Mouse (Mus musculus) urinary bladder, postnatal 10 days (tissue): Measurements from ENCODE around the gene Ppm1h.

Experiments used
- DNase-seq: peaks from one replicate; pipeline ENCODE4 v3.0.0; 2022; ENCODE audit warnings: low spot score

Ppm1h gene

GRCm38 (mm10) chr10:122746211-122746610, 67.6 kb downstream of the Ppm1h start:
- no peak for DNase-seq

GRCm38 (mm10) chr10:122747151-122747925, 68.8 kb downstream of the Ppm1h start:
- DNase-seq, result no peak

- DNase-seq, result no peak
Measured at GRCm38 (mm10) chr10:122748361-122748951, 69.9 kb downstream of the Ppm1h start.

GRCm38 (mm10) chr10:122749071-122749470, 70.5 kb downstream of the Ppm1h start:
- DNase-seq, result no peak

GRCm38 (mm10) chr10:122749876-122750275, 71.3 kb downstream of the Ppm1h start:
- no peak for DNase-seq

GRCm38 (mm10) chr10:122752950-122753923, 74.7 kb downstream of the Ppm1h start:
- DNase-seq, result no peak

GRCm38 (mm10) chr10:122753924-122754307, 75.4 kb downstream of the Ppm1h start:
- no peak for DNase-seq

- DNase-seq, result no peak
Measured at GRCm38 (mm10) chr10:122754967-122755366, 76.4 kb downstream of the Ppm1h start.

- DNase-seq, result no peak
Measured at GRCm38 (mm10) chr10:122756879-122757530, 78.4 kb downstream of the Ppm1h start.

GRCm38 (mm10) chr10:122757727-122758126, 79.2 kb downstream of the Ppm1h start:
- DNase-seq, result no peak

- DNase-seq, result no peak
Measured at GRCm38 (mm10) chr10:122758346-122758745, 79.8 kb downstream of the Ppm1h start.

GRCm38 (mm10) chr10:122759729-122760128, 81.2 kb downstream of the Ppm1h start:
- DNase-seq, result no peak

GRCm38 (mm10) chr10:122760469-122761307, 82.1 kb downstream of the Ppm1h start:
- no peak for DNase-seq

- DNase-seq, result no peak
Measured at GRCm38 (mm10) chr10:122762772-122763511, 84.4 kb downstream of the Ppm1h start.

- DNase-seq, result no peak
Measured at GRCm38 (mm10) chr10:122763596-122763995, 85.0 kb downstream of the Ppm1h start.

- DNase-seq, result no peak
Measured at GRCm38 (mm10) chr10:122764653-122765052, 86.1 kb downstream of the Ppm1h start.

- DNase-seq, result no peak
Measured at GRCm38 (mm10) chr10:122765521-122765920, 87.0 kb downstream of the Ppm1h start.

GRCm38 (mm10) chr10:122765992-122766391, 87.4 kb downstream of the Ppm1h start:
- DNase-seq, result no peak

- no peak for DNase-seq
Measured at GRCm38 (mm10) chr10:122768204-122768892, 89.8 kb downstream of the Ppm1h start.

GRCm38 (mm10) chr10:122768893-122769341, 90.4 kb downstream of the Ppm1h start:
- no peak for DNase-seq
